Mouse (Mus musculus): ENCODE data around the gene Snx21. TPM values are rescaled to one million over a fixed set of nuclear protein-coding genes. Genes with fewer than 3 reads are reported as not detected.
"Not testable (repeated sequence)": the region's sequence is repeated elsewhere in the genome, so short reads cannot be mapped to it uniquely, and the experiment has no call there.

Gene Snx21
- polyA plus RNA-seq, 2 experiments = 26.0 to 29.2 TPM

- no peaks in the 10 kb centered on the region for H3K27me3 ChIP-seq (ENCODE audit: control insufficient read depth, insufficient read depth, low read length)
- DNase-seq (ENCODE audit: low spot score) (no peak), ATAC-seq (ENCODE audit: low FRiP score, low read depth) (no peak)
- H3K4me3 ChIP-seq (replicated peaks; ENCODE audit: low read length) = no peak overlapping the region
- no peak overlapping the region for H3K4me2 ChIP-seq (replicated peaks; ENCODE audit: low read depth, low read length, severe bottlenecking)
- no peak overlapping the region for H3K27ac ChIP-seq (replicated peaks; ENCODE audit: low read depth, low read length)
- H3K9me3 ChIP-seq (ENCODE audit: control insufficient read depth, low read length) = no peaks in the 10 kb centered on the region
- H3K36me3 ChIP-seq (ENCODE audit: control insufficient read depth, insufficient read depth, low read length) = peaks cover 79% of the 10 kb centered on the region
- WGBS = 94% methylated on average over 2 of the region's 2 CpGs
- no peak for TF ChIP-seq POLR2A (IDR thresholded peaks at IDR 0.05; ENCODE audit: borderline replicate concordance, extremely low read depth, insufficient read depth, insufficient read length)
- H3K9ac ChIP-seq (ENCODE audit: low read depth, low read length, severe bottlenecking) = no peak overlapping the region
- H3K4me1 ChIP-seq (ENCODE audit: control insufficient read depth, insufficient read depth, low read length) = no peaks in the 10 kb centered on the region
Measured at GRCm38 (mm10) chr2:164793772-164794171, 8.1 kb downstream of the Snx21 start.

- no peak overlapping the region for H3K27ac ChIP-seq (replicated peaks; ENCODE audit: low read depth, low read length)
- H3K36me3 ChIP-seq (ENCODE audit: control insufficient read depth, insufficient read depth, low read length) = peaks cover 77% of the 10 kb centered on the region
- H3K9ac ChIP-seq (ENCODE audit: low read depth, low read length, severe bottlenecking) = no peak overlapping the region
- H3K27me3 ChIP-seq (ENCODE audit: control insufficient read depth, insufficient read depth, low read length) = no peaks in the 10 kb centered on the region
- no peak for TF ChIP-seq POLR2A (IDR thresholded peaks at IDR 0.05; ENCODE audit: borderline replicate concordance, extremely low read depth, insufficient read depth, insufficient read length)
- WGBS = 28% methylated on average over 5 of the region's 5 CpGs
- H3K4me2 ChIP-seq (replicated peaks; ENCODE audit: low read depth, low read length, severe bottlenecking) = no peak overlapping the region
- peak; percentile 38; the same call in 1 of the 2 replicates for ATAC-seq (ENCODE audit: low FRiP score, low read depth)
- H3K4me3 ChIP-seq (replicated peaks; ENCODE audit: low read length) = no peak overlapping the region
- peak; percentile 91 for DNase-seq (ENCODE audit: low spot score)
- H3K9me3 ChIP-seq (ENCODE audit: control insufficient read depth, low read length) = no peaks in the 10 kb centered on the region
- no peaks in the 10 kb centered on the region for H3K4me1 ChIP-seq (ENCODE audit: control insufficient read depth, insufficient read depth, low read length)
Measured at GRCm38 (mm10) chr2:164794293-164794692, 8.7 kb downstream of the Snx21 start.

DNA sequence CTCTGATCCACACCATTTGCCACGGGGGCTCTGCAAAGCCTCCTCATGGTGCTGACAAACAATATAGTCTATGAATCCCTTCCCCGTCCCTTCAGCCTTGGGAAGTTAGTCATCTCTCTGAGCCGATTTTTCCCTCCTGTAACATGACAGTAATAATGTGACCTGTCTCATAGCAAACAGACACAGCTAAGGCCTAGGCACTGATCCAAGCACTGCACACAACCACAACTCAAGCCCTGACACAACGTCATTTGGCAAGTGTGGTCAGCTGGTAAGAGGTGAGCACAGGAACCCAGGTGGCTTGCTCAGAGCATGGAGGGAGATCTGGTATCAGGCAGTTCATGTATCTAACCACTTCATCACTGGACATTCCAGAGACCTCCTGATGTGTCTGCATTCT, 10.2 kb downstream of the Snx21 start:
- DNase-seq (ENCODE audit: low spot score) (no peak), ATAC-seq (ENCODE audit: low FRiP score, low read depth) (no peak)
- Histone ChIP-seq H3K9me3 (ENCODE audit: control insufficient read depth, low read length) (no peaks in the 10 kb centered on the region), H3K4me2 (replicated peaks; ENCODE audit: low read depth, low read length, severe bottlenecking) (no peak overlapping the region), H3K36me3 (ENCODE audit: control insufficient read depth, insufficient read depth, low read length) (peaks cover 82% of the 10 kb centered on the region), H3K4me1 (ENCODE audit: control insufficient read depth, insufficient read depth, low read length) (no peaks in the 10 kb centered on the region), H3K27ac (replicated peaks; ENCODE audit: low read depth, low read length) (no peak overlapping the region), H3K4me3 (replicated peaks; ENCODE audit: low read length) (no peak overlapping the region), H3K9ac (ENCODE audit: low read depth, low read length, severe bottlenecking) (no peak overlapping the region), H3K27me3 (ENCODE audit: control insufficient read depth, insufficient read depth, low read length) (no peaks in the 10 kb centered on the region)
- whole genome bisulfite sequencing = 83% methylated on average over 4 of the region's 4 CpGs
- TF ChIP-seq POLR2A (IDR thresholded peaks at IDR 0.05; ENCODE audit: borderline replicate concordance, extremely low read depth, insufficient read depth, insufficient read length) = no peak

GRCm38 (mm10) chr2:164798554-164798953, 12.9 kb downstream of the Snx21 start:
- H3K9me3 ChIP-seq (ENCODE audit: control insufficient read depth, low read length); H3K27me3 ChIP-seq (ENCODE audit: control insufficient read depth, insufficient read depth, low read length); H3K4me2 ChIP-seq (replicated peaks; ENCODE audit: low read depth, low read length, severe bottlenecking); H3K4me3 ChIP-seq (replicated peaks; ENCODE audit: low read length); ATAC-seq (ENCODE audit: low FRiP score, low read depth); H3K9ac ChIP-seq (ENCODE audit: low read depth, low read length, severe bottlenecking); H3K27ac ChIP-seq (replicated peaks; ENCODE audit: low read depth, low read length); H3K4me1 ChIP-seq (ENCODE audit: control insufficient read depth, insufficient read depth, low read length); DNase-seq (ENCODE audit: low spot score): not testable (repeated sequence)
- WGBS = 81% methylated on average over 6 of the region's 6 CpGs
- peaks cover 69% of the 10 kb centered on the region for H3K36me3 ChIP-seq (ENCODE audit: control insufficient read depth, insufficient read depth, low read length)

DNA sequence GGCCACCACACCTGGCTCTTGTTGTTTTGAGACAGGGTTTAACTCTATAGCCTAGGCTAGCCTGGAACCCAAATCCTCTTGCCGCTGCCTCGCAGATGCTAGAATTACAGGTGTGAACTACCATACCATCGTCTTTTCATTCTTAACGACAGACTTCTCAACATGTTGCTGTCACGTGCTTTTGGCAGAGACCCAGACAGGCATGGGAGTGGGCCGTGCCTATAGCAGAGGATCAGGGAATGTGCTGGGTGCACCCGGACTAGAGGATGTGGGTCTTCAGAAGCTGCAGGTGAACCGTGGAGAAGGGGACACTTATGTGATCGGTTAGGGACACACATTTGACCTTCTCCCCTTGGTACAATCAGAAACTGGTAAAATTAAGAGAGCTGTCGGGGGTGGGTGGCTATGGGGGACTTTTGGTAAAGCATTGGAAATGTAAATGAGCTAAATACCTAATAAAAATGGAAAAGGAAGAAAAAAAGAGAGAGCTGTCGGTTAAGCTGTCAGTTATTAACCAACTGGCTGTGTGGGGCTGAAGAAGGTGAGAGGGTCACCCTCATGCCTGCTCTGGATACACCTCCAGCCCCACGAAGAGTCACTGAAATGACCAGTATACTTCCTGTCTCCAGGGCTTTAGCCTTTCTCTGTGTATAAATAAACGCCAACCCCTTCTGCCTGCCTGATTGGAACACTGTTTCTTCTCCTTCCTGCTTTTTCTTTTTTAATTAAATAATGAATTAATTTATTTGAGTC, 14.8 kb downstream of the Snx21 start:
- Histone ChIP-seq H3K36me3 (ENCODE audit: control insufficient read depth, insufficient read depth, low read length) (peaks cover 52% of the 10 kb centered on the region), H3K27me3 (ENCODE audit: control insufficient read depth, insufficient read depth, low read length) (no peaks in the 10 kb centered on the region)
- WGBS = 90% methylated on average over 13 of the region's 13 CpGs

More for the DNA sequence above, 14.8 kb downstream of the Snx21 start:
- Histone ChIP-seq H3K9ac (ENCODE audit: low read depth, low read length, severe bottlenecking) (no peak overlapping the region), H3K4me1 (ENCODE audit: control insufficient read depth, insufficient read depth, low read length) (peaks cover 7% of the 10 kb centered on the region), H3K4me2 (replicated peaks; ENCODE audit: low read depth, low read length, severe bottlenecking) (no peak overlapping the region), H3K4me3 (replicated peaks; ENCODE audit: low read length) (no peak overlapping the region), H3K27ac (replicated peaks; ENCODE audit: low read depth, low read length) (no peak overlapping the region), H3K9me3 (ENCODE audit: control insufficient read depth, low read length) (no peaks in the 10 kb centered on the region)
- TF ChIP-seq POLR2A (IDR thresholded peaks at IDR 0.05; ENCODE audit: borderline replicate concordance, extremely low read depth, insufficient read depth, insufficient read length) = no peak
- ATAC-seq (ENCODE audit: low FRiP score, low read depth) (no peak), DNase-seq (ENCODE audit: low spot score) (no peak)

Data from limb, embryonic 14.5 days (tissue).